Mouse (Mus musculus): ENCODE data around the gene Pygl.
A peak's percentile ranks its signal among the peaks of the same experiment; 100 is the strongest.

The Pygl gene

DNA sequence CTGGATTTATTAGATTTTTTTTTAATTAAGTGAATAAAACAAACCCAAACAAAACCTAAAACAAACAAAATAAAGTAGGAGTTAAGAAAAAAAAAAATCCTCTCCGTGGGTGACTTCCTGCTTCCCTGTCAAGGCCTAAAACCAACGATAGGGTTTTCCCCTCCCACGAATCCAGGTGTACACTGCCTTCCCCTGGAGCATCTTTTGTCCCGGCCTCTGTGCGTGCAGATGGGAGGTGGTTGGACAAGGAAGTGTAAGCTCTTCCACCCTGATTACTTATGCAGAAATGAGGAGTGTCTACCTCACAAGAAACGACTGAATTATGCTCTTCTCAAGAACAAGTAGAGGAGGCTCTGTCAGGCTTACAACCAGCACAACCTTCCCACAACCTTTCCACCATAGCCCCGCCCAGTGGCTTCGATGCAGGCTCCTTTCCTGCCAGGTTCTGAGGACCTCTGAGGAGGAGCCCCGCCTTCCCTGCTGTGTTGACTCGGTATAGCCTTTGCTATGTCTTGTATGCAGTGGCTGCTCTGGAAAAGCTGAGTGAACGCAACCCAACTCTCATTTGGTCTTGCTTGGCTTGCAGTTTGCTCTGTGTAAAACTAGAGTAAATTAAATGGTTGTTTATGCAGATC lies 82.5 kb downstream of the Pygl start:
- peak; percentile 40 for DNase-seq

DNA sequence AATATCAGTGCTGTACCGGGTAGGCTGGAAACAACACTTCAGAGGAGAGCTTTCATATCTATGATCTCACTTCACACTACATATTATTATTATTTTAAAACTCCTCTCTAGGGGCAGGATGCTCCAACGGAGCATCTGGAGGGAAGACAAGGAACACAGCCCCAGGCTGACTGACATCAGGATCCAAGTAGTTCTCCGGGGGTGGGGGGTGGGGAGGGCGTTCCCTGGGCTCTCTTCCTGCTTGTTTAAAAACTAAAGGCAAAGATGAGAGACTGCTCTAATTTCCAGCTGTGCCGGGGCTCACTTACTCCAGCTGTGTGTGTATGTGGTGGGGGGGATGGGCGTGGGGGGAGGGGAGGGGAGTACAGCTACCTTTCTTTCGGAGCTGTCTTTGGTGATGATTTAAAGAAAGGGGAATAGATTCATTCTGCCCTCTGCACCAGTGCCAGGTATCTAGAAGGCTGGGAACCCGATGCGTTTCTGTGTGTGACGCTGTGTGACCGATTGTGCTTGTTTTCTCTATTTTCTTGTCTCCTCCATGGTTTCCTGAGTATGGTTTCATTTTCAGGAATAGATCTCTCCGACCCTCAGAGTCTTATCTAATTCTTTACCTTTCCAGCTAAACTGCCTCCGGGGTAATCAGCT lies 83.2 kb downstream of the Pygl start:
- DNase-seq: peak; percentile 47

DNA sequence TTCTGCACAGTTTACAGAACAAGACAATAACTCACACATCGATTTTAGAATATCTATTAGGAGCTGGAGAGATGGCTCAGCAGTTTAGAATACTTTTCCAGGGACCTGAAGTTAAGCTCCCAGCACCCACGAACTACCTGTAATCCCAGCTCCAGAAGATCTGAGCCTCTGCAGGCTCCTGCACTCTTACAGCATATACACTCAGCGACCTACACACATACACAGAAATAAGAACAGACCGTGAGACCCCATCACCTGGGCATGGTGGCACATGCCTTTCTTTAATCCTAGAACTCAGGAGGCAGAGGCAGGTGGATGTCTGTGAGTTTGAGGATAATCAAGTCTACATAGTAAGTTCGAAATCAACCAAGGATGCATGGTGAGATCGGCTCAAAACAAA lies 85.7 kb downstream of the Pygl start:
- no peak for DNase-seq

DNA sequence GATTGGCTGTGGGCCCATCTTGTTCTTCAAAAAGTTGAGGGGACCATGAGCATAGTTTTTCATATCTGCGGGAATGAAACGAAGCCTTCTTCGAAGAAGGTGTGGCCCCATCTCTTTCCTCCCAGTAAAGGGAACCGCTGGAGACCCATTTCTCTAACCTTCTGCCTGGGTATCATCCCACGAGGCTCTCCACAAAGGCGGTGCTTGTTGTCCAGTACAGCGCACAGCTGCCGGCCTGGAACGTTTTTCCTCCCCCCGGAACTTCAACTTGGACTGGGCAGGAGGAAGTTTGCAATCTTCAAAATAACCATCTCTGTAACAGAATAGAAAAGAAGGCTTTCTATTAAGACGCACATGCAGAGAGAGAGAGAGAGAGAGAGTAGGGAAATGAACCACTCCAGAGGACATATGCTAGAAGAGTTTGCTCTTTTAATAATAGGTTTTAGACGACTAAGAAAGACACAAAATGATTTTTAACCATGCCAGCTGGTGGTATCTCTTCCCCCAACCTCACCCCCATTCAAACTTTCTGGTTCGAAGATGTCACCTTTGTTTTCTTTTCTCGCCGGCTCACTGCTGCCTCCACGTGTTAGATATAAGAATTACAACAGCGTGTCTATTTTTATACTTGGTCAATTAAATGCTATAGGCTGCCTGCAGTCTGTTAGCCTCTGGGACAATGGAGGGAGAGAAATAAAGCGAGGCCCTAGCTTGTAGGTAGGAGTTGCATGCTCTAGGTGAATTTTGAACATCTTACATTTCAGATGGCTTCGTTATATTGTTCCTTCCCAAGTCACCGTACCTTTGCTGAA lies 86.4 kb downstream of the Pygl start:
- peak; percentile 73 for DNase-seq

DNA sequence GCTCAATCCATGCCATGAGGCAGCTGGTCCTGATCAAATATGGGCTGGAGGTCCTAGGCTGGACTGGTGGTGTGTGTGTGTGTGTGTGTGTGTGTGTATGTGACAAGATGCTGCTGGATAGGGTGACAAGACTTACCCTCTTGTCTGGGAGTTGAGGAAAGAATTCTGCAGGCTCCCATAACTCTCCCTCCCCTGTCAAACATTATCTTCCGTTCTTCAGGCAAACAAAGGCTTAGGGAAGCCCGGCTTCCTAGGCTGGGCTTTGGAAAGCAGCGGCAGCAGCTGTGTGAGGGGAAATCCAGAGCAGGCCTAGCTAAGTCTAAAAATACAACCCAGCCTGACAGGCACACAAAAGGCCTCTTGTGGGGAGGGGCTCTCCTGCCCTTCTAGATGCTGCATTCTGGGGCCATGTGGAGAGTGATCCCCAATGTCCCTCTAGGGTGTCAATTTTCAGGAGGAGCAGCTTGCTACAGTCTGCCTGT lies 87.1 kb downstream of the Pygl start:
- peak; percentile 34 for DNase-seq

DNA sequence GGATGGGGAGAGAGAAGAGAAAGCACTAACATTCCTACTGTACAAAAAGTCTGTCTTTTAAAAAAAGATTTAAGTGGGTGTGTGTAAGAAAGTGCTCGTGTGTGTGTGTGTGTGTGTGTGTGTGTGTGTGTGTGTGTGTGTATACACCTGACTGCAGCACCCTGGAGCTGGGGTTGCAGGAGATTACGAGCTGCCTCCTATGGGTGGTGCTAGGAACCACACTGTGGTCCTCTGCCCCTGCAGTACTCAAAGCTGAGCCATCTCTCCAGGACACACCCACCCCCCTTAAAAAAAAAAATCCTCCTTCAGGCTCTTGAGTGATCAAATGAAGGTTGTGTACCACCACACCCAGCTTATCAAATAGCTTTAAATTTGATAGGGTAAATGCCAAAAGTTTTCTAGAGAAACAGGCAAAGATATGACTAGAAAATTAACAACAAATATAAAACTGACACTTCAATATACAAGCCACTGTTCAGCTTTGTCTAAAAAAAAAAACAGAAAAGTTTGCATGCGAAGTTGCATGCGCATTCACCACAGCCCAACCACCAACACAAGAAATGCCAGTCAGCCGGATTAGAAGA lies 90.2 kb downstream of the Pygl start:
- DNase-seq: no peak
